Mouse (Mus musculus) G1E-ER4 (cell line): ENCODE results near the gene Igtp. TPM values are rescaled to one million over a fixed set of nuclear protein-coding genes. Genes with fewer than 3 reads are reported as not detected.
"Not testable (repeated sequence)": the region's sequence is repeated elsewhere in the genome, so short reads cannot be mapped to it uniquely, and the experiment has no call there.

Source experiments
- GATA1 ChIP-seq: IDR thresholded peaks from one replicate; pipeline ENCODE4 v1.8.0; 2012; ENCODE audit warnings: low read length, inconsistent platforms
- polyA plus RNA-seq: library from polyadenylated mRNA; stranded (reverse); fragments of >175 nt; gene quantifications from 2 replicates; pipeline ENCODE4 v1.2.3, GENCODE M21; 2012

The Igtp gene
- polyA plus RNA-seq, result 0.41 and 0.95 TPM in 2 replicates

- not testable (repeated sequence) for TF ChIP-seq GATA1
Observed at GRCm38 (mm10) chr11:58199229-58200037, at the start of gene Igtp, which contains the start of gene Irgm2. TSS of gene Igtp (plus strand) at chr11:58199556. TSS of gene Irgm2 (plus strand) at chr11:58199618.

- TF ChIP-seq GATA1, result no peak
Observed at GRCm38 (mm10) chr11:58155458-58155857, 43.9 kb upstream of the Igtp start.

- no peak for TF ChIP-seq GATA1
Observed at GRCm38 (mm10) chr11:58156871-58157270, 42.5 kb upstream of the Igtp start.

GRCm38 (mm10) chr11:58165072-58165471 is 34.3 kb upstream of the Igtp start:
- TF ChIP-seq GATA1, result no peak

DNA sequence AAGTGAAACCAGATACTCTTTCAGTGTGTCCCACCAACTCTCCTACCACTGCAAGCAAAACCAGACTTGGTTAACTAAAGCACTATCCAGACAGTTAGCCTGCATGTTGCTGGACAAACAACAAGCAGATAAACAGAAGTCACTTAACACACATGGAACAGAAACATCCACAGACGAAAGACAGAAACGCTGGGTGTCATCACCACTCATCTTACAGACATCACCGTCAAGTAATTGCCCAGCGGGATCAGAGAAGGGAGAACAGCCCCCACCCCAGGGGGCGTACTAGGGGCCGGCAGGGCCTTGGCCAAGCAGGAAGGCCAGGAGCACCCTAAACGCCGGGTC is 31.6 kb upstream of the Igtp start:
- no peak for TF ChIP-seq GATA1

GRCm38 (mm10) chr11:58168167-58168915 is 31.0 kb upstream of the Igtp start, which contains the start of gene Gemin5:
TSS of gene Gemin5 (minus strand) at chr11:58168539.
- no peak for TF ChIP-seq GATA1

DNA sequence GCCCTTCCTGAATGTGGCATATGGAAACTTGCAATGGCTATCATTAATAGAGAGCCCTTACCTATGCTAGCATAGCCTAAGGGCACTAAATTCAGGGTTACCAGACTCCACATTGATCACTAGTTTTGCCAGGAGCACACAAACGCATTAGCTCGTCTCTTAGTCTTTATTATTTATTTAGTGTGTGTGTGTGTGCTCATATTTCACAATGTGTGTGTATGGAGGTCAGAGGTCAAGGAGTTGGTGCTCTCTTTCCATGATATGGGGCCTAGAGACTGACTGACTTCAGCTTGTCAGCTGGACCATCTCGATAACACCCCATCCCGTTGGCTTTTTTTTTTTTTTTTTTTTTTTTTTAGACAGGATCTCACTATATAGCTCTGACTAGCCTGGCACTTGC is 29.7 kb upstream of the Igtp start:
- TF ChIP-seq GATA1, result no peak

- TF ChIP-seq GATA1, result no peak
Observed at GRCm38 (mm10) chr11:58171459-58172091, 27.8 kb upstream of the Igtp start, which contains the start of gene Mrpl22. TSS of gene Mrpl22 (plus strand) at chr11:58171661.

DNA sequence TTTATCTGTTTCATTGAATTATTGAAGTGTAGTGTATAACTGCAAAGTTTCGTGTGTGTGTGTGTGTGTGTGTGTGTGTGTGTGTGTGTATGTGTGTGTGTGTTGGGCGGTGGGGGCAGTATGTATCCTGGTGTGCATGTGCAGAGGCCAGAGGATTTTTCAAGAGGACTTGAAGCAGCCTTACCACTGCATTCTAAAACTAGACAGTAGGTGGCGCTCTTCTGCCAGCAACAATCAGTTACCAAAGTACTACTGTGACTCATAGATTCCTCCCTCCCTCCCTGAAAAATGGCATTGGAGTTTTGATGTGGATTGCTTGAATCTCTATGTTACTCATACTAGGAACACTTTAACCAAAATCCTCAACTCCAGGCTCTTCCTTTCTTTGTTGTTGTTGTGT is 19.8 kb upstream of the Igtp start:
- no peak for TF ChIP-seq GATA1

- TF ChIP-seq GATA1, result no peak
Observed at GRCm38 (mm10) chr11:58180756-58181155, 18.6 kb upstream of the Igtp start.

- TF ChIP-seq GATA1, result no peak
Observed at GRCm38 (mm10) chr11:58183579-58183978, 15.8 kb upstream of the Igtp start.

GRCm38 (mm10) chr11:58189675-58190074 is 9.7 kb upstream of the Igtp start:
- TF ChIP-seq GATA1, result no peak

DNA sequence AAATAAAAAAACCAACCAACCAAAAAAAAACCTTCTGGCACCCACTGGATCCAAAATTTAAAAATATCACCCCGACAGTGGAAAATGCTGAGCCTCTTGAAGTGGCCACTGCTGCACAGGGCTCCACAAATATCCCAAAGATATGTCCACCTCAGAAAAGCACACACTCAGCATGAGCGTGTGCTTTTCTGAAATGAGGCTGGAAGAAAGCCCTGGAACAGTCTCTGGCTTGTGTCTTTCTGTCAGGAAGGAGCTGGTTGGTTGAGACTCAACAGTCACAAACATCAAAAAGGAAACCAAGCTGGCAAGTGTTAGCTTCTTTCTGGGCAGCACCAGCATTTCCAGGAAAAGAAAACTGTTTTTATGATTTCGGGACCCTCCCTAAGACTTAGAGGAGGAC is 6.0 kb upstream of the Igtp start:
- TF ChIP-seq GATA1, result no peak

DNA sequence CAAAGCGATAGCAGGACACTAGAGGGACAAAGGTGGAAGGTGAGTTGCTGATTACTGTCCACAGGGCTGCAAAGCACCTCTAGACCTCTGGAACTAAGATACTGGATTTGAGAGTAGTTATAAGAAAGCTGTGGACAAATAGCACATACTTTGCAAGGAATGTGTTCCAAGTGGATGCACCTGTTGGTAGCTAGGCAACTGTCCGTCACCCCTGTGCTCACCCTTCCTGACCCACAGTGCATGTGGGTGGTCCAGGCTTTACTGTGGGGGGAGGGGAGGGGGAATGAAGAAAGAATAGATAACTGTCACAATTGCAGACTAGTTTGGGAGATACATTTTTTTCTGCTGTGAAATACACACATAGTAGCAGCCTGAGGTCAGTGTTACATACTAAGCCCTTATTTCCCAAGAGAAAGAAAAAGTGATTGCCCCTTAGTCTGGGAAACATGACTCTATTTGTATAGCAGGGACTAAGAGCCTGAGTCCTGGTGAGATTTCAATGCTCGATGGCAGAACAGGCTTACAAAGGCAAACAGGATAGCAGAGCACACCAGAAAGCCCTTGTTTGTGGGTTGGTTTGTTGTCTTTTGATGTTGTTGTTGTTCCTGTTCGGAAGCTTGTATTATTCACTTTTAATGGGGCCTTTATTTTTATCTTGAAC is 5.4 kb upstream of the Igtp start:
- TF ChIP-seq GATA1, result no peak

- no peak for TF ChIP-seq GATA1
Observed at GRCm38 (mm10) chr11:58198663-58199062, 693 bp upstream of the Igtp start.

DNA sequence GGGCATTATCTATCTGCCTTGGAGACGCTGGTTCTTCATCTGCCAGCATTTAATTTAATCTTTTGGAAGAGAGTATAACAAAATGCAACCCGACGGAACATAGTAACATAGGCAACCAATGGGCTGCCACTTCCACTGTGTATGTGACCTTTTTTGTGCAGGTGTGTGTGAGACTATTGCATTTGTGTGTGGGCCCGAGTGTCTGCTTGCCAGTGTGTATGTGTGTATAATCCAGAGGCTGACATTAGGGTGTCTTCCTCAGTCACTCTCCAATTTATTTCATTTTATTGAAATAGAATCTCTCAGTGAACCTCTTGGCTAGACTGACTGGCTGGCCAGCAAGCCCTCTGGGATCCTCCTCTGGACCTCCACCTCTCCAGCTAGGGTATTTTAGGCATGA is 870 bp downstream of the Igtp start:
- no peak for TF ChIP-seq GATA1
